Mouse (Mus musculus) megakaryocyte, embryonic 14.5 days (primary cell): ENCODE data around the gene Gm4141. TPM values are rescaled to one million over a fixed set of nuclear protein-coding genes. Genes with fewer than 3 reads are reported as not detected.
"Not testable (repeated sequence)": the region's sequence is repeated elsewhere in the genome, so short reads cannot be mapped to it uniquely, and the experiment has no call there.

Experiments used
- H3K27me3 ChIP-seq: replicated peaks from 2 replicates; pipeline ENCODE3; 2012; ENCODE audit warnings: inconsistent platforms
- H3K36me3 ChIP-seq: replicated peaks from 2 replicates; pipeline ENCODE3; 2012; ENCODE audit warnings: low read length, inconsistent platforms, mixed read lengths
- H3K4me1 ChIP-seq: 2 replicates; pipeline ENCODE4 v1.6.1; 2012; ENCODE audit warnings: inconsistent platforms
- H3K4me3 ChIP-seq: replicated peaks from 2 replicates; pipeline ENCODE3; 2012; ENCODE audit warnings: moderate library complexity, mild to moderate bottlenecking, inconsistent platforms
- H3K9me3 ChIP-seq: 2 replicates; pipeline ENCODE4 v1.6.1; 2012; ENCODE audit warnings: inconsistent platforms
- polyA plus RNA-seq: library from polyadenylated mRNA; stranded (reverse); fragments of >175 nt; gene quantifications from 2 replicates; pipeline ENCODE4 v1.2.3, GENCODE M21; 2012; ENCODE audit warnings: low replicate concordance; ENCODE audit not compliant: insufficient read depth

Gene Gm4141
- polyA plus RNA-seq: not detected in 2 replicates

DNA sequence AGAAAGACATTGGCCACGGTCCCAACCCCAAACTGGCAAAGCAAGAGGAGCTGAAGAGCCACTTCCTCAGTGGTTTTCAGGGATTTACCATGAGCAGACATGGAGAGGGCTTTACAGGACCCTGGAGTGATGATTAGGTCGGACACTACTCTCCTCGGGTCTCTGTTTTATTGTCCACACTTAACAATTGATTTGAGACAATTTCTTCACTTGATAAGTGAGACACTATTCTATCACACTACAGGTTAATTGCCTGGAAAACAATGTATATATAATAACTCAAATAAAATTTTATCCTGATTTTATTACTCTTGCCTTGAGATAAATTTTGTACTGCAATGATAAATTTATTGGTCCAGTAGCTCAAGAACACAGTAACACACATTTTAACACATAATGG, at the start of gene Gm4141:
Gene Gm4141, minus strand, starts transcription at position 101 of the 400 bp plus-strand sequence.
- H3K36me3 ChIP-seq, H3K4me1 ChIP-seq, H3K27me3 ChIP-seq, H3K9me3 ChIP-seq, H3K4me3 ChIP-seq: not testable (repeated sequence)

DNA sequence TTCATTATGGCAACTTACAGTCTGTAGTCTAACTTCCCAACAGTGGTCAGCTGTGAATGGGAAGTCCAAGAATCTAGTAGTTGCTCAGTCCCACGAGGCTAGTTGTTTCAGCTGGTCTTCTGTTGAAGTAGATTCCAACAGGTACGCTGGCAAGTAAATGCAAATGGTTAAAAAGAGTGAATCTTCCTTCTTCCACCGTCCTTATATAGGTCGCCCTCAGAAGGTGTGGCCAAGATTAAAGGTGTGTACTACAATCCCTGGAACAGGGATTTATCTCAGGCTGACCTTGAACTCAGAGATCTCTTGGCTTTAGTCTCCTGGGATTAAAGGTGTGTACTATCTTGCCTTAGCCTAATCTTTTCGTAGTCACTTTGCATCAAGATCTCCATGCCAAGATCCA, 22.9 kb upstream of the Gm4141 start, which contains the start of gene Gm4513:
Gene Gm4513, minus strand, starts transcription at position 101 of the 400 bp plus-strand sequence.
- H3K4me3 ChIP-seq, H3K36me3 ChIP-seq, H3K9me3 ChIP-seq, H3K4me1 ChIP-seq, H3K27me3 ChIP-seq: not testable (repeated sequence)

DNA sequence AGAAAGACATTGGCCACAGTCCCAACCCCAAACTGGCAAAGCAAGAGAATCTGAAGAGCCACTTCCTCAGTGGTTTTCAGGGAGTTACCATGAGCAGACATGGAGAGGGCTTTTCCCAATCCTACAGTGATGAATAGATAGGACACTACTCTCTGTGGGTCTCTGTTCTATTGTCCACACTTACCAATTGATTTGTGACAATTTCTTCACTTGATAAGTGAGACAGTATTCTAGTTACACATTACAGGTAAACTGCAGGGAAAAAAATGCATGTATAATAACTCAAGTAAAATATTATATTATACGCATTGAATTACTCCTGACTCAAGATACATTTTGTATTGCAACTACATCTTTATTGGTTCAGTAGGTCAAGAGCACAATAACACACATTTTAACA, 30.4 kb downstream of the Gm4141 start, which contains the start of gene Gm5726:
Gene Gm5726, minus strand, starts transcription at position 101 of the 400 bp plus-strand sequence.
- not testable (repeated sequence) for H3K9me3 ChIP-seq, H3K4me3 ChIP-seq, H3K36me3 ChIP-seq, H3K27me3 ChIP-seq, H3K4me1 ChIP-seq

DNA sequence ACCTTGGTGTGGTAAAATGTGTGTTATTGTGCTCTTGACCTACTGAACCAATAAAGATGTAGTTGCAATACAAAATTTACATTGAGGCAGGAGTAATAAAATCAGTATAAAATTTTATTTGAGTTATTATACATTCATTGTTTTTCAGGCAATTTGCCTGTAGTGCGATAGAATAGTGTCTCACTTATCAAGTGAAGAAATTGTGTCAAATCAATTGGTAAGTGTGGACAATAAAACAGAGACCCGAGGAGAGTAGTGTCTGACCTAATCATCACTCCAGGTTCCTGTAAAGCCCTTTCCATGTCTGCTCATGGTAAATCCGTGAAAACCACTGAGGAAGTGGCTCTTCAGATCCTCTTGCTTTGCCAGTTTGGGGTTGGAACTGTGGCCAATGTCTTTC, 42.5 kb downstream of the Gm4141 start, which contains the start of gene Vmn1r104:
Gene Vmn1r104, plus strand, starts transcription at position 301 of the 400 bp plus-strand sequence.
- H3K27me3 ChIP-seq, H3K9me3 ChIP-seq, H3K4me1 ChIP-seq, H3K36me3 ChIP-seq, H3K4me3 ChIP-seq: not testable (repeated sequence)

Other genes starting within 250 kb of the Gm4141 start
- gene Gm4133, start 242.2 kb downstream of the Gm4141 start, polyA plus RNA-seq: not detected in 2 replicates
- not detected in 2 replicates for gene Gm5728, start 200.8 kb downstream of the Gm4141 start, polyA plus RNA-seq
- gene Vmn1r100, start 158.3 kb downstream of the Gm4141 start, polyA plus RNA-seq: not detected in 2 replicates
- not detected in 2 replicates for gene Vmn1r101, start 133.6 kb downstream of the Gm4141 start, polyA plus RNA-seq
- not detected in 2 replicates for gene Gm10670, start 101.3 kb downstream of the Gm4141 start, polyA plus RNA-seq
- not detected in 2 replicates for gene Vmn1r103, start 65.7 kb downstream of the Gm4141 start, polyA plus RNA-seq
- gene Vmn1r104, start 42.4 kb downstream of the Gm4141 start, polyA plus RNA-seq: not detected in 2 replicates
- gene Gm5726, start 30.5 kb downstream of the Gm4141 start, polyA plus RNA-seq: not detected in 2 replicates
- gene Gm4513, start 22.8 kb upstream of the Gm4141 start, polyA plus RNA-seq: not detected in 2 replicates
- not detected in 2 replicates for gene Vmn1r107, start 92.7 kb upstream of the Gm4141 start, polyA plus RNA-seq
- gene Vmn1r111, start 127.0 kb upstream of the Gm4141 start, polyA plus RNA-seq: not detected in 2 replicates
- not detected in 2 replicates for gene Gm10668, start 154.4 kb upstream of the Gm4141 start, polyA plus RNA-seq
- gene Vmn1r112, start 194.9 kb upstream of the Gm4141 start, polyA plus RNA-seq: not detected in 2 replicates
- not detected in 2 replicates for gene Vmn1r113, start 211.0 kb upstream of the Gm4141 start, polyA plus RNA-seq
- gene Vmn1r114, start 235.9 kb upstream of the Gm4141 start, polyA plus RNA-seq: not detected in 2 replicates